Mouse (Mus musculus): Measurements from ENCODE around the gene Gm17332. TPM values are rescaled to one million over a fixed set of nuclear protein-coding genes. Genes with fewer than 3 reads are reported as not detected.
"Not testable (repeated sequence)": the region's sequence is repeated elsewhere in the genome, so short reads cannot be mapped to it uniquely, and the experiment has no call there.

Gene Gm17332
- total RNA-seq (2021) = not detected
- long read RNA-seq, experiment 1 = 0 reads
- long read RNA-seq, experiment 2 = 0 reads

GRCm38 (mm10) chr11:31182362-31182761 is at the start of gene Gm17332:
Gene Gm17332, minus strand, starts transcription at chr11:31182462.
- no peak for DNase-seq

DNA sequence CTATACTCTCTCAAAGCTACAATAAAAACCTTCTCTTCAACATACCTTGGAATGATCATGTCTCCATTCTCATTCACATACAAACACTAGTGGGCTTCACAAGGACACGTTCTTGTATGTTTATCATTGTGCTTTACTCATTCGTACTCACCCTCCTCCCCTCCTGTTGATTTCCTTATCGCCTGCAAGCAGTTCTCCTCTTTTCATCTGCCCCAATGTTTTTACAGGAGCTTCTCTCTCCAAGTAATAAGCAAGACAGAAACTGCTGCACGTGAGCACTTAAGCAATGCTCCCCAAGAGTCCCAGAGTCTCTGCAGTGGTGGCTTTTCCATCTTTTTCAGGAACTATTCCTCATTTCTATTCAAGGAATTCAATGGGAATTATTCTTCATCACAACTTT is 47.7 kb upstream of the Gm17332 start:
- DNase-seq = no peak

- no peak for DNase-seq
Observed at GRCm38 (mm10) chr11:31225359-31225758, 43.1 kb upstream of the Gm17332 start.

GRCm38 (mm10) chr11:31218009-31218408 is 35.7 kb upstream of the Gm17332 start:
- no peak for DNase-seq

DNA sequence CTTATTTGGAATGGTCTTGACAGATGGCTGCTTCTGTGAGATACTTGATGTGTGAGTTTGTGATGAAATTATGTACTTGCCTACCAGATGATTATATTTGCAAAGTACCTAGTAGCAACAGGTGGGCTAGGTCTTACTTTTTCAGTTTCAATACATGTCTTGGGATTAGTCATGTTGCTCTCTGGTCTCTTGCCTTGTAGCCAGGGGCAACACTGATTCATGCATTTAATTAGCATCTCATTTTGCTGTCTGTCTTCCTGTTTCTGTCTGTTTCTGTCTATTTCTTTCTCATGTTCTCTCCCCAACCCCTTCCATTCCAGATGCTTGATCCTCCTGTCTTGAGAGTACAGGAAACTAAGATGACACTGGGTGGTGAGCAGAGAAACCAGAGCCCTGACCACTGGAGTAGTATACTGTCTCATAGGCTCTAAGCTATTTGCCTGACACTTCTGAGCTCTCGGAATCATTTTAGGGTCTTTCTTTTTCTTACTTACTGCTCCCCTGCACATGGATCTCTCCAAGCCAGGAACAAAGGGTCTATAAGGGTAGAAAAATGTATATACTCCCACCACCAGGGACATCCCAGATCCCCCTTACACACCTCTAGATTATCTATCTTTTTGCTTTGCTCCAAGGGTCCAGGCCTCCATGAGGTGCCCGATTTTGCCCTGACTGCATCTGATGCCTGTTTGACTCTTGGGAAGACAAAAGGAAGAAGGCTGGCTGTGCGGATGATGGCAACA is 13.5 kb upstream of the Gm17332 start:
- DNase-seq = no peak

GRCm38 (mm10) chr11:31194761-31195160 is 12.5 kb upstream of the Gm17332 start:
- DNase-seq = no peak

DNA sequence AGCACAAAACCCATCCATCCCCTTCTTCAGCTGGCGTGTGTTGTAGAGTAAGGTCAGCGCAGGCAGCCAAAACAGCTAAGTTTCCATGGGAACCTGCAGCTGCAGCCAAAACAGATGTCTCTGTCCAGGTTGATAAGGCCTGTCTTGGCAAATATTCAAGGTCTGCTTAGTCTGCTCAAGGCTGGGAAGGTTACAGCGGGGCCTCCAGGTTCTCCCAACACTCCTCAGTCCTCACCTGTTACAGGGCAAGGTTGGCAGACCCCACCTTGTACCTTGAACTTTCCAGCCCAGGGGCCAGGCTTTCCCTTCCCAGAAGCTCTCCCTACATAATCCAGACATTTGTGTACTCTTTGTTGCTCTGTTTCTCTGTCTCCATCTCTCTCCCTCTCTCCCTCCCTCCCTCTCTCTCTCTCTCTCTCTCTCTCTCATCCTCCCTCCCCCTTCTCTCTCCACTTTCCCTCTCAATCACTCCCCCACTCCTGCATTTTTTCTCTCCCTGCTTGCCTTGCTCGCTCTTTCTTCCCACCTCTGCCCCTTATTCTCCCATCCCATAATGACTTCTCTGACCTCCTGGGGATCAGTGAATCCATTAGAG is 12.1 kb downstream of the Gm17332 start:
- DNase-seq = no peak

- DNase-seq = no peak
Observed at GRCm38 (mm10) chr11:31169161-31170051, 12.9 kb downstream of the Gm17332 start.

- DNase-seq = no peak
Observed at GRCm38 (mm10) chr11:31168831-31169160, 13.5 kb downstream of the Gm17332 start.

- no peak for DNase-seq
Observed at GRCm38 (mm10) chr11:31157021-31157420, 25.2 kb downstream of the Gm17332 start.

DNA sequence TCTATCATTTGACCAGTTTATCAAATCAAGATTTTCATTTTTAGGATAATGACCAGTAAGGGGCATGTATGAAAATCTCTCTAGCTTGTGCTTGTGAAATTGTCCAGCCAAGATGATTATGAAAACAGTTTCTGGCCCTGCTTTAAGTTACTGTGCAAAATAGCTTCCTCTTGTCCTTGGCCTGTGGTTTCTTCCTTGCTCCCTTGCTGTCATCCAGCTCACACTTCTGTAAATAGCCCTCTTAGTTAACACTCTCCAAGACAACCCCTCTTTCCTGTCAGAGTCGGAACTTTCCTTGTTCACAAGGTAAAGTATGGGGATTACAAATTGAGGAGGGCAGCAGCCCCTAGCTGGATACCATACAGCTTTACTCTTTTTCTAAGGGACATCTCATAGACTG is 43.9 kb downstream of the Gm17332 start:
- DNase-seq = not testable (repeated sequence)

- DNase-seq = not testable (repeated sequence)
Observed at GRCm38 (mm10) chr11:31134824-31135223, 47.4 kb downstream of the Gm17332 start.

GRCm38 (mm10) chr11:31133726-31134125 is 48.5 kb downstream of the Gm17332 start:
- not testable (repeated sequence) for DNase-seq

Other genes starting within 250 kb of the Gm17332 start
- gene Erlec1, start 228.1 kb downstream of the Gm17332 start, total RNA-seq (2021) = 10 to 100 TPM; 39.3 to 43.1 TPM
- 1 to 10 TPM; 8.0 to 9.0 TPM for gene Chac2, start 196.1 kb downstream of the Gm17332 start, total RNA-seq (2021)
- gene Stc2, start 187.6 kb upstream of the Gm17332 start, total RNA-seq (2021) = 10 to 100 TPM; 12.6 to 13.6 TPM